Mouse (Mus musculus): Measurements from ENCODE around the gene Poldip2. TPM values are rescaled to one million over a fixed set of nuclear protein-coding genes. Genes with fewer than 3 reads are reported as not detected.
A peak's percentile ranks its signal among the peaks of the same experiment; 100 is the strongest.

Gene Poldip2
- polyA plus RNA-seq (2015; fragmentation: Nextera tagmentation; extraction: Ambion mirVana), result 139 and 151 TPM in 2 replicates

GRCm38 (mm10) chr11:78512025-78512957, at the start of gene Poldip2, which contains the start of gene Tmem199:
Poldip2 (plus strand) TSS chr11:78512193.
Tmem199 (minus strand) TSS chr11:78512172.
- ATAC-seq (ENCODE audit: extremely low read depth, insufficient number of reproducible peaks, low FRiP score, low TSS enrichment), result peak; percentile 98
- no peaks in the 10 kb centered on the region for H3K9me3 ChIP-seq
- WGBS, result 1% methylated on average over 67 of the region's 67 CpGs
- H3K9ac ChIP-seq, result peak within 1 kb of the TSS; percentile 97
- H3K4me1 ChIP-seq, result peaks cover 22% of the 10 kb centered on the region
- peak within 1 kb of the TSS; percentile 96 for H3K4me3 ChIP-seq
- H3K4me2 ChIP-seq, result peak within 1 kb of the TSS; percentile 90
- H3K27me3 ChIP-seq (replicated peaks), result no peaks in the 10 kb centered on the region
- H3K36me3 ChIP-seq, result peaks cover 63% of the 10 kb centered on the region
- H3K27ac ChIP-seq (replicated peaks), result peak within 1 kb of the TSS; percentile 90

GRCm38 (mm10) chr11:78462669-78463068, 49.3 kb upstream of the Poldip2 start:
- H3K9ac ChIP-seq, result no peak overlapping the region
- H3K4me1 ChIP-seq, result peaks cover 28% of the 10 kb centered on the region
- no peaks in the 10 kb centered on the region for H3K27me3 ChIP-seq (replicated peaks)
- no peak for ATAC-seq (ENCODE audit: extremely low read depth, insufficient number of reproducible peaks, low FRiP score, low TSS enrichment)
- H3K4me2 ChIP-seq, result no peak overlapping the region
- WGBS, result 78% methylated on average over 5 of the region's 5 CpGs
- no peak overlapping the region for H3K27ac ChIP-seq (replicated peaks)
- no peak overlapping the region for H3K4me3 ChIP-seq
- H3K36me3 ChIP-seq, result no peaks in the 10 kb centered on the region
- H3K9me3 ChIP-seq, result peaks cover 5% of the 10 kb centered on the region; the same call in 1 of the 2 replicates

GRCm38 (mm10) chr11:78463286-78464036, 48.5 kb upstream of the Poldip2 start:
- H3K9me3 ChIP-seq, result peaks cover 5% of the 10 kb centered on the region; the same call in 1 of the 2 replicates
- no peak overlapping the region for H3K4me2 ChIP-seq
- 41% methylated on average over 13 of the region's 13 CpGs for WGBS
- H3K36me3 ChIP-seq, result no peaks in the 10 kb centered on the region
- H3K4me1 ChIP-seq, result peaks cover 28% of the 10 kb centered on the region
- no peak overlapping the region for H3K9ac ChIP-seq
- H3K4me3 ChIP-seq, result no peak overlapping the region
- H3K27me3 ChIP-seq (replicated peaks), result no peaks in the 10 kb centered on the region
- no peak overlapping the region for H3K27ac ChIP-seq (replicated peaks)
- ATAC-seq (ENCODE audit: extremely low read depth, insufficient number of reproducible peaks, low FRiP score, low TSS enrichment), result no peak

- H3K9ac ChIP-seq, result peak overlapping the region; percentile 87
These were observed 46.9 kb upstream of the Poldip2 start for GRCm38 (mm10) chr11:78465116-78465515.

GRCm38 (mm10) chr11:78465568-78466180, 46.3 kb upstream of the Poldip2 start, which contains the start of gene Slc46a1:
Slc46a1 (plus strand) TSS chr11:78465697.
- H3K9ac ChIP-seq, result peak within 1 kb of the TSS; percentile 87
- H3K4me1 ChIP-seq, result peaks cover 28% of the 10 kb centered on the region
- under 1% methylated on average over 41 of the region's 41 CpGs for whole genome bisulfite sequencing

More at GRCm38 (mm10) chr11:78465116-78465515, 46.9 kb upstream of the Poldip2 start:
- Histone ChIP-seq H3K9me3 (peaks cover 5% of the 10 kb centered on the region; the same call in 1 of the 2 replicates), H3K27ac (replicated peaks) (no peak overlapping the region), H3K4me2 (peak overlapping the region; percentile 81), H3K36me3 (no peaks in the 10 kb centered on the region), H3K4me3 (peak overlapping the region; percentile 64), H3K27me3 (replicated peaks) (no peaks in the 10 kb centered on the region), H3K4me1 (peaks cover 28% of the 10 kb centered on the region)
- no peak for ATAC-seq (ENCODE audit: extremely low read depth, insufficient number of reproducible peaks, low FRiP score, low TSS enrichment)
- WGBS, result 39% methylated on average over 9 of the region's 9 CpGs

GRCm38 (mm10) chr11:78466242-78466912, 45.6 kb upstream of the Poldip2 start:
- H3K9me3 ChIP-seq, result peaks cover 5% of the 10 kb centered on the region; the same call in 1 of the 2 replicates
- H3K4me1 ChIP-seq, result peaks cover 28% of the 10 kb centered on the region
- H3K27ac ChIP-seq (replicated peaks), result peak overlapping the region; percentile 89
- WGBS, result 74% methylated on average over 23 of the region's 23 CpGs
- no peak for ATAC-seq (ENCODE audit: extremely low read depth, insufficient number of reproducible peaks, low FRiP score, low TSS enrichment)
- peak overlapping the region; percentile 64 for H3K4me3 ChIP-seq
- H3K27me3 ChIP-seq (replicated peaks), result no peaks in the 10 kb centered on the region
- H3K9ac ChIP-seq, result peak overlapping the region; percentile 87
- H3K4me2 ChIP-seq, result peak overlapping the region; percentile 81
- no peaks in the 10 kb centered on the region for H3K36me3 ChIP-seq

More at GRCm38 (mm10) chr11:78465568-78466180, 46.3 kb upstream of the Poldip2 start, which contains the start of gene Slc46a1:
- Histone ChIP-seq H3K4me3 (peak within 1 kb of the TSS; percentile 64), H3K27me3 (replicated peaks) (no peaks in the 10 kb centered on the region), H3K27ac (replicated peaks) (peak within 1 kb of the TSS; percentile 89), H3K9me3 (peaks cover 5% of the 10 kb centered on the region; the same call in 1 of the 2 replicates), H3K36me3 (no peaks in the 10 kb centered on the region), H3K4me2 (peak within 1 kb of the TSS; percentile 81)
- ATAC-seq (ENCODE audit: extremely low read depth, insufficient number of reproducible peaks, low FRiP score, low TSS enrichment), result peak; percentile 73; the same call in 1 of the 2 replicates

- Histone ChIP-seq H3K9me3 (no peaks in the 10 kb centered on the region), H3K27me3 (replicated peaks) (no peaks in the 10 kb centered on the region), H3K4me1 (peaks cover 28% of the 10 kb centered on the region), H3K9ac (no peak overlapping the region), H3K4me2 (no peak overlapping the region), H3K4me3 (no peak overlapping the region), H3K36me3 (no peaks in the 10 kb centered on the region), H3K27ac (replicated peaks) (no peak overlapping the region)
- WGBS, result 61% methylated on average over 7 of the region's 7 CpGs
- no peak for ATAC-seq (ENCODE audit: extremely low read depth, insufficient number of reproducible peaks, low FRiP score, low TSS enrichment)
These were observed 44.5 kb upstream of the Poldip2 start for GRCm38 (mm10) chr11:78467515-78467914.

GRCm38 (mm10) chr11:78467932-78468331, 44.1 kb upstream of the Poldip2 start:
- no peak for ATAC-seq (ENCODE audit: extremely low read depth, insufficient number of reproducible peaks, low FRiP score, low TSS enrichment)
- H3K9me3 ChIP-seq, result no peaks in the 10 kb centered on the region
- no peak overlapping the region for H3K4me3 ChIP-seq
- no peak overlapping the region for H3K9ac ChIP-seq
- 28% methylated on average over 3 of the region's 3 CpGs for WGBS
- no peaks in the 10 kb centered on the region for H3K36me3 ChIP-seq
- peaks cover 28% of the 10 kb centered on the region for H3K4me1 ChIP-seq
- H3K27ac ChIP-seq (replicated peaks), result no peak overlapping the region
- no peak overlapping the region for H3K4me2 ChIP-seq
- no peaks in the 10 kb centered on the region for H3K27me3 ChIP-seq (replicated peaks)

- Histone ChIP-seq H3K4me1 (peaks cover 8% of the 10 kb centered on the region), H3K9ac (no peak overlapping the region), H3K4me3 (no peak overlapping the region), H3K27ac (replicated peaks) (no peak overlapping the region), H3K36me3 (no peaks in the 10 kb centered on the region), H3K4me2 (no peak overlapping the region), H3K9me3 (no peaks in the 10 kb centered on the region), H3K27me3 (replicated peaks) (no peaks in the 10 kb centered on the region)
- 75% methylated on average over 10 of the region's 10 CpGs for WGBS
- ATAC-seq (ENCODE audit: extremely low read depth, insufficient number of reproducible peaks, low FRiP score, low TSS enrichment), result no peak
These were observed 40.5 kb upstream of the Poldip2 start for GRCm38 (mm10) chr11:78471326-78472103.

GRCm38 (mm10) chr11:78475289-78475688, 36.7 kb upstream of the Poldip2 start:
- Histone ChIP-seq H3K4me1 (no peaks in the 10 kb centered on the region), H3K4me3 (no peak overlapping the region), H3K27me3 (replicated peaks) (peaks cover 11% of the 10 kb centered on the region; the same call in 1 of the 2 replicates), H3K27ac (replicated peaks) (no peak overlapping the region), H3K9me3 (no peaks in the 10 kb centered on the region), H3K9ac (no peak overlapping the region), H3K4me2 (no peak overlapping the region), H3K36me3 (no peaks in the 10 kb centered on the region)
- ATAC-seq (ENCODE audit: extremely low read depth, insufficient number of reproducible peaks, low FRiP score, low TSS enrichment), result no peak
- 70% methylated on average over 3 of the region's 3 CpGs for WGBS
